Mouse (Mus musculus) brain, adult 2 months (tissue): ENCODE data around the gene A030005L19Rik.
"Not testable (repeated sequence)": the region's sequence is repeated elsewhere in the genome, so short reads cannot be mapped to it uniquely, and the experiment has no call there.

Experiments
- DNase-seq: peaks from one replicate; pipeline ENCODE4 v3.0.0; 2011; ENCODE audit warnings: low read depth, low spot score

The A030005L19Rik gene

GRCm38 (mm10) chr1:82913025-82913424 lies at the start of gene A030005L19Rik:
TSS of gene A030005L19Rik (plus strand) at chr1:82913325.
- no peak for DNase-seq

DNA sequence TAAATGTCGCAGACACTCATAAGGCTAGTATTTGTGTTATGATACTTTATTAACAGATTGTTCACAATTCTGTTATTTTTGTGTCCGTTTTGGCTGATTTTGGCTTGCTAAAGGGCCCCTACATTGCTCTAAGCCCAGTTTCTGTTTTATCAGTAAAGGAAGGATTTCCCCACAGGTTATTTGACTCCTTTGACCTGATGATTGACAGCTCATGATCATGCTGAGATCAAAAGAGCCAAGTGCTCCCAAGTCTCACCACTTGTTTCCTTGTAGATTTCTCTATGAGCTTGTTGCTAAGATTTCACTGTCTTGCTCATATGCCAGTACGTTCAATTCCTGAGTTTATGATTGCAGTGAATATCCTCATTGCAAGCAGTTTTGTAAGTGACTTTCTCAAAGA lies 42.9 kb upstream of the A030005L19Rik start:
- DNase-seq: no peak

GRCm38 (mm10) chr1:82879172-82879571 lies 34.0 kb upstream of the A030005L19Rik start:
- DNase-seq: peak; percentile 55

DNA sequence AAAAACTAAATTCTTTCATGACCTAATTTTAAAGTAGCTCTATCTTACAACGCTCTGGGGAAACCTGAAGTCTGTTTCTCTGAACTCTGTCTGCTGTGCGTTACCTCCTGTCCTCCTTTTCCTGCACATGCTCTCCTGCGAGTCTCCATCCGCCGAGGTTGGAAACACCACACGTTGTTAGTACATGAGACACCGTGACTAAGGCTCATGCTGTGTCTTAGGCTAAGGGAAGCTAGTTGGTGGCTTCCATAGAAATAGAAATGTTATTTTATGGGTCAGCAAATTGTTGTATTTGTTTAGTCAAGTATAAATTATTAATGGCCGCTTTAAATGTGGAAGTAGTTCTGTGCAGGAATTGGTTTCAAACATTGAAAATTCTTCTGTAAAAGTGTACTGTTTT lies 32.9 kb upstream of the A030005L19Rik start:
- peak; percentile 55 for DNase-seq

- DNase-seq: peak; percentile 28
Measured at GRCm38 (mm10) chr1:82893269-82893668, 19.9 kb upstream of the A030005L19Rik start.

GRCm38 (mm10) chr1:82900567-82900966 lies 12.6 kb upstream of the A030005L19Rik start:
- no peak for DNase-seq

DNA sequence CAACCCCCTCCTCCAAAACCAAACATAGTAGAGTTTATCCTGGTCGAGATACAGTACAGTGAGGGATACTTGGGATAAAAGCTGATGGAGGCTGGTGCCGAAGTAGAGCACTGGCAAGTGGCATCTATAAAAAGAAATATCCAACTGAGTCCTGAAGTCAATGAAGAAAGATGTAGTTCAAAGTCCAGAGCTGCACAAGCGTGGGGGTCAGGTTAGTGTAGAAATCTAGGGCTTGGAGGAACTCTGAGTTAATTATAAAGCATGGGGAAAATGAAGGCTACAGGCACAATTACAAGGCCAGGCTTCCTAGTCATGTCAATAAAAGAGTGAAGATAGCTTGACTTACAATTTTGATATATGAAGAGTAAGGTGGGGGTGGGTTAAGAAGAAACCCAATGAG lies 11.9 kb upstream of the A030005L19Rik start:
- DNase-seq: no peak

GRCm38 (mm10) chr1:82905886-82906285 lies 7.2 kb upstream of the A030005L19Rik start:
- no peak for DNase-seq

DNA sequence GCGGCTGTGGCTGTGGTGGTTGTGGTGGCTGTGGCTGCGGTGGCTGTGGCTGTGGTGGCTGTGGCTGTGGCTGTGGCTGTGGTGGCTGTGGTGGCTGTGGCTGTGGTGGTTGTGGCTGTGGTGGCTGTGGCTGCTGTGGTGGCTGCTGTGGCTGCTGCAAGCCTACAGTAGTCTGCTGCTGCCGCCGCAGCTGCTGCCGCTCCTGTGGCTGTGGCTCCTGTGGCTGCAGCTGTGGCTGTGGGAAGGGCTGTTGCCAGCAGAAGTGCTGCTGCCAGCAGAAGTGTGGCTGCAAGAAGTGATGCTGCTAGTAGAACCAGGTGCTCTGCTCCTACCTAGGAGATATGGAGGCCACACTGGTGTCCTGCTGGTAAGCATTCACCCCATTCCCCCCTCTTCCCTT lies 309 bp downstream of the A030005L19Rik start:
- DNase-seq: not testable (repeated sequence)

DNA sequence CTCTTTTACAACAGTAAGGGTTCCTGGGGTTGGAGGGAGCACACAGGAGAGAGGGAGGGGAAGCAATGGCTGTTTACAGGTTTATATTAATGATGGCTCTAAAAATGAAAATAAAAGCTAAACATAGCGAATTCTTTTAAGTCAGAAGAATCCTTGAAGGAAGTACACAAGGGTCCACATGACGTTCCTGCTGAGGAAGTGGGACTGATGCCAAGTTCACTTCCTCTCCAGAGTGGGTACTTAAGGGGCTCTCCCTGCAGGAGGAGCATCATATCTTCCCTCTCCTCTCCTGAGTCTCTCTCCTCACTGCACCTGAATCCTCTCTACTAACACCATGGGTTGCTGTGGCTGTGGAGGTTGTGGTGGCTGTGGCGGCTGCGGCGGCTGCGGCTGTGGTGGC lies 11.5 kb downstream of the A030005L19Rik start, which contains the start of gene A030014E15Rik:
TSS of gene A030014E15Rik (plus strand) at position 268 of the 400 bp plus-strand sequence.
- DNase-seq: no peak

- DNase-seq: not testable (repeated sequence)
Measured at GRCm38 (mm10) chr1:82930558-82930957, 17.4 kb downstream of the A030005L19Rik start.

DNA sequence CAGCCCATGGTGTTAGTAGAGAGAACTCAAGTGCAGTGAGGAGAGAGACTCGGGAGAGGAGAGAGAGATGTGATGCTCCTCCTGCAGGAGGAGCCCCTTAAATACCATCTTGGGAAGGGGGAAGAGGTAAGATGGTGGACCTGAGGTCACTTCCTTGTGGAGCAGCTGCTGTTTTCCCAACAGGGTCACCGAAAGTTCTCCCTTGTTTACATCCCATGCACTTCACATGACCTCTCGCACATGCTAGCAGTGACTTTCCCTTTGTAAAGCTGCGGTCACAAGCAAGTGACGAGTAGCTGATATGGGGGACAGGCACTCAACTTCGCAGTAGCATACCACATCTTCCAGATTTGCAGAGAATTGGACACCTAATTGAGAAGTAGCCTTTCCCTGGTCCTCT lies 18.2 kb downstream of the A030005L19Rik start, which contains the start of gene Gm6217:
TSS of gene Gm6217 (minus strand) at position 74 of the 400 bp plus-strand sequence.
- not testable (repeated sequence) for DNase-seq

DNA sequence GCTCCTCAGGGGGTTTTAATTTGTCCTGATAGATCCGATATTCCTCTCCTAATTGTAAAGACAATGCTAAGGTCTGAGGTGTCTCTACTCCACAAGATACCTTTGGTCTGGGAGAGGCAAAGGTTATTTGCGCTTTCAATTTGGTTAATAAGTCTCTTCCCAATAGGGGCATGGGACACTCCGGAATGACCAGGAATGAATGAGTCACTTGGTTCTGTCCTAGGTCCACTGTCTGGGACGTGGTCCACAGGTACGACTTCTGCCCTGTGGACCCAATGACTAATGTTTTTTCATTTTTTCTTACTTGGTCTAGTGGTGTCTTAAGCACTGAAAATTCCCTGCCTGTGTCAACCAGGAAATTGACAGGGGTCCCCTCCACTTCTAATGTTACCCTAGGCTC lies 25.5 kb downstream of the A030005L19Rik start:
- no peak for DNase-seq

GRCm38 (mm10) chr1:82942505-82942904 lies 29.4 kb downstream of the A030005L19Rik start:
- not testable (repeated sequence) for DNase-seq

GRCm38 (mm10) chr1:82943295-82943694 lies 30.2 kb downstream of the A030005L19Rik start, which contains the start of gene A030003K21Rik:
TSS of gene A030003K21Rik (minus strand) at chr1:82943388.
- DNase-seq: not testable (repeated sequence)

DNA sequence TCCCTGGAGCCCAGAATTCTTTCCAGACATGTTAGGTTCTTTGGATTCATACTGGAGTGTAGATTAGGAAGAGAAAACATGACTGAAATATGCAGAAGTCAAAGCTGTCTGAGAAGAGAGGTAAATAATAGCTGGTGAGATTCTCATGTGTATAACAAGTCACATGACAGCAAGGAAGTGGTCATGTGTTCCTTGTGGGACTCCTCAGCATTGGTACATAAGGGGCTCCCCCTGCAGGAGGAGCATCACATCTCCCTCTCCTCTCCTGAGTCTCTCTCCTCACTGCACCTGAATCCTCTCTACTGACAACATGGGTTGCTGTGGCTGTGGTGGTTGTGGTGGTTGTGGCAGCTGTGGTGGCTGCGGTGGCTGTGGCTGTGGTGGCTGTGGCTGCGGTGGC lies 32.9 kb downstream of the A030005L19Rik start:
- DNase-seq: not testable (repeated sequence)

DNA sequence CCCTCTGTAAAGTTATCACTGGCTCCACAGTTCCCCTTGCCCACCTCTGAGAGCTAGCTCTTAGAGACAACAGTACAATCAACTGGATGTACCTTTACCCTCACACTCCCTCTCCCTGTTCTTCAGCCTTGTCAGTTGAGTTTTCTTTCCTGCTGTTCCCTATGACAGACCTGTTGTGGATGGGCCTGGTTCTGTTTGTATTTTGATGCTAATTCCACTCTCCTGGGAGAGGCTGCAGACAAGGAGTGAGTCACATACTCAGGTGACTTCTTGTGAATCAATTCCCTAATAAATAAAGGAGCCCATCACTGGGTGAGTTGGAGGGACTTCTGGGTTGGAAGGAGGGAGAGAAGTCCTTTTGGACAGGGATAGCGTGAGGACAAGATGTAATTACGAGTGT lies 35.5 kb downstream of the A030005L19Rik start:
- no peak for DNase-seq

GRCm38 (mm10) chr1:82955913-82956312 lies 42.8 kb downstream of the A030005L19Rik start, which contains the start of gene Gm7544:
TSS of gene Gm7544 (minus strand) at chr1:82956013.
- DNase-seq: not testable (repeated sequence)

- no peak for DNase-seq
Measured at GRCm38 (mm10) chr1:82959870-82960385, 46.8 kb downstream of the A030005L19Rik start, which contains the start of gene Gm47955. TSS of gene Gm47955 (plus strand) at chr1:82960286.
